Mouse (Mus musculus) bone marrow macrophage, adult 2 months (primary cell): ENCODE measurements around the gene Prr15.

Experiments
- CTCF ChIP-seq: IDR thresholded peaks from 2 replicates; pipeline ENCODE4 v1.5.1; 2012; ENCODE audit warnings: low read depth, mild to moderate bottlenecking, low read length, moderate library complexity
- POLR2A ChIP-seq: IDR thresholded peaks from 2 replicates; pipeline ENCODE4 v1.6.1; 2012; ENCODE audit warnings: mild to moderate bottlenecking, low read depth, low read length, borderline replicate concordance

DNA sequence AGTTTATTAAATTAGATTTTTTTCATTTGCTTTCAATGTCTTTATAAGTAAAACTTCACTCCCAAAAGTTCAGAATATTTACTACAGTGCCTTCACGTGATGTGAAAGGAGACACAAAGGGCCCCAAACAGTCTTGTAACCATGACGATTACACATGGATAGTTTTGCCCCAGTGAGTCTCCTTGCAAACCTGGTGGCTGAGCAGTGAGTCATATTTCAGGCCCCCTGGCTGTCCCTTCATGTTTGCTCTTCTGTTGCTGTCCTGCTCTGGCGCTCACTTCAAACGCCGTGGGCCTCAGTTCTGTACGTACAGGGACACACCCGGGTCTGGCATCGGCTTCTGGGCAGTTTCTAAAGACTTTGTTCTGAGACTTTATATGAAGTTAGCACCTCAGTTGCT is 6.6 kb downstream of the Prr15 start:
- TF ChIP-seq CTCF (no peak), POLR2A (no peak)
